Mouse (Mus musculus): ENCODE measurements around the gene Ift80. TPM values are rescaled to one million over a fixed set of nuclear protein-coding genes. Genes with fewer than 3 reads are reported as not detected.
A peak's percentile ranks its signal among the peaks of the same experiment; 100 is the strongest.
"Not testable (repeated sequence)": the region's sequence is repeated elsewhere in the genome, so short reads cannot be mapped to it uniquely, and the experiment has no call there.

The Ift80 gene
- total and polyA plus RNA-seq, 3 experiments, result 0.56 to 66.1 (median 17.6) TPM

- DNase-seq (ENCODE audit: low spot score) (no peak), ATAC-seq (ENCODE audit: extremely low read depth, insufficient number of reproducible peaks, low FRiP score, poor library complexity, severe bottlenecking) (no peak)
- Histone ChIP-seq H3K4me1 (ENCODE audit: insufficient read depth, low read depth, low read length) (peaks cover 4% of the 10 kb centered on the region; the same call in 1 of the 2 replicates), H3K27me3 (ENCODE audit: insufficient read depth, low read length) (no peaks in the 10 kb centered on the region), H3K9me3 (replicated peaks) (no peaks in the 10 kb centered on the region), H3K4me3 (ENCODE audit: low read depth, low read length) (no peak overlapping the region), H3K36me3 (replicated peaks) (peaks cover 89% of the 10 kb centered on the region)
- no peak for TF ChIP-seq CTCF (IDR thresholded peaks at IDR 0.05; ENCODE audit: low read depth, low read length)
- TF ChIP-seq GATA2 (IDR thresholded peaks at IDR 0.05; ENCODE audit: borderline replicate concordance, low read depth, low read length), result no peak
- TF ChIP-seq GATA1 (IDR thresholded peaks at IDR 0.05; ENCODE audit: borderline replicate concordance, low read length), result no peak
- no peak for TF ChIP-seq POLR2AphosphoS5 (IDR thresholded peaks at IDR 0.05; ENCODE audit: insufficient replicate concordance, low read depth, low read length)
- no peak for TF ChIP-seq TAL1 (conservative IDR thresholded peaks at IDR 0.05; ENCODE audit: low read depth, low read length)
These were observed 16.4 kb upstream of the Ift80 start for GRCm38 (mm10) chr3:69020764-69021163.

DNA sequence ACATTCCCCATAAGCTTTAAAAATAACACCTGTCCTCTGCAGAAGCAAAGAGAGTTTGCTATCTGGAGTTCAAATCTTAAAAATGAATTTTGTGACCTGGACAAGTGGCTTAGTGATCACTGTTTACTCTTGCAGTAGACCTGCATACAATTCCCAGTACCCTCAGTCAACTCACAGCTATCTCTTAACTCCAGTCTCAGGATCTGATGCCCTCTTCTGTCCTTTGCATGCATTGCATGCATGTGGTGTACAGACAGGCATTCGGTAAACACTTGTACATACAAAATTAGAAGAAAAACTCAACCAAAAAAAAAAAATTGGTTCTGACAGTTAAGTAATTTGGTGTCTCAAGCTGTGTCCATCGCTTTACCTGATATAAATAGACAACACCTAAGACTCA lies 15.9 kb upstream of the Ift80 start:
- no peak for DNase-seq (ENCODE audit: low spot score)
- 0 out of 2 replicates have a peak, but pooled peaks have one; percentile 8 for ATAC-seq (ENCODE audit: extremely low read depth, insufficient number of reproducible peaks, low FRiP score, poor library complexity, severe bottlenecking)

GRCm38 (mm10) chr3:69018635-69019034 lies 14.3 kb upstream of the Ift80 start:
- DNase-seq (ENCODE audit: low spot score); ATAC-seq (ENCODE audit: extremely low read depth, insufficient number of reproducible peaks, low FRiP score, poor library complexity, severe bottlenecking); H3K4me1 ChIP-seq (ENCODE audit: insufficient read depth, low read depth, low read length); H3K27me3 ChIP-seq (ENCODE audit: insufficient read depth, low read length); H3K9me3 ChIP-seq (replicated peaks); H3K4me3 ChIP-seq (ENCODE audit: low read depth, low read length): not testable (repeated sequence)
- H3K36me3 ChIP-seq (replicated peaks), result peaks cover 85% of the 10 kb centered on the region

More for the DNA sequence above, 15.9 kb upstream of the Ift80 start:
- no peaks in the 10 kb centered on the region for H3K27me3 ChIP-seq (ENCODE audit: insufficient read depth, low read length)
- H3K4me1 ChIP-seq (ENCODE audit: insufficient read depth, low read depth, low read length), result peaks cover 4% of the 10 kb centered on the region; the same call in 1 of the 2 replicates
- H3K4me3 ChIP-seq (ENCODE audit: low read depth, low read length), result no peak overlapping the region
- peaks cover 85% of the 10 kb centered on the region for H3K36me3 ChIP-seq (replicated peaks)
- TF ChIP-seq CTCF (IDR thresholded peaks at IDR 0.05; ENCODE audit: low read depth, low read length), result 0 out of 2 replicates have a peak, but pooled peaks have one; percentile 3
- TF ChIP-seq GATA1 (IDR thresholded peaks at IDR 0.05; ENCODE audit: borderline replicate concordance, low read length), result no peak
- no peaks in the 10 kb centered on the region for H3K9me3 ChIP-seq (replicated peaks)

DNA sequence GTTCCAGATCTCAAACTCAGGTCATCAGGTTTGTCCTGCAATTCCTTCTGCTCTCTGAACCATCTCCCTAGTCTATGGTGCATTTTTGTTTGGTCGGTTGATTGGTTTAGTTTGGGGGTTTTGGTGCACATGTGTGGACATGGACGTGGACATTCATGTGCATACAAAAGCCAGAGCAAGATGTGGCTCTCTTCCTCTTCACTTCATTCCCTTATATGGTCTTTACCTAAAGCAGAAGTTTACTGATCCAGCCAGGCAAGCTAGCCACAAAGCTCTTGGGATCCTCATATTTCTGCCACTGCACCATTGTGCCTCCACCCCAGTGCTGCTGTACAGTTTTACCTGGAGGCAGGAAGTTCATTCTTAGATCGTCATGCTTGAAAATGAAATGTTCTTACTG lies 12.8 kb upstream of the Ift80 start:
- H3K27me3 ChIP-seq (ENCODE audit: insufficient read depth, low read length), result no peaks in the 10 kb centered on the region
- peaks cover 85% of the 10 kb centered on the region for H3K36me3 ChIP-seq (replicated peaks)
- TF ChIP-seq GATA1 (IDR thresholded peaks at IDR 0.05; ENCODE audit: borderline replicate concordance, low read length) (no peak), TAL1 (conservative IDR thresholded peaks at IDR 0.05; ENCODE audit: low read depth, low read length) (no peak), GATA2 (IDR thresholded peaks at IDR 0.05; ENCODE audit: borderline replicate concordance, low read depth, low read length) (no peak), CTCF (IDR thresholded peaks at IDR 0.05; ENCODE audit: low read depth, low read length) (no peak), POLR2AphosphoS5 (IDR thresholded peaks at IDR 0.05; ENCODE audit: insufficient replicate concordance, low read depth, low read length) (no peak)
- no peaks in the 10 kb centered on the region for H3K9me3 ChIP-seq (replicated peaks)
- ATAC-seq (ENCODE audit: extremely low read depth, insufficient number of reproducible peaks, low FRiP score, poor library complexity, severe bottlenecking) (no peak), DNase-seq (ENCODE audit: low spot score) (no peak)
- peaks cover 7% of the 10 kb centered on the region for H3K4me1 ChIP-seq (ENCODE audit: insufficient read depth, low read depth, low read length)
- H3K4me3 ChIP-seq (ENCODE audit: low read depth, low read length), result no peak overlapping the region

DNA sequence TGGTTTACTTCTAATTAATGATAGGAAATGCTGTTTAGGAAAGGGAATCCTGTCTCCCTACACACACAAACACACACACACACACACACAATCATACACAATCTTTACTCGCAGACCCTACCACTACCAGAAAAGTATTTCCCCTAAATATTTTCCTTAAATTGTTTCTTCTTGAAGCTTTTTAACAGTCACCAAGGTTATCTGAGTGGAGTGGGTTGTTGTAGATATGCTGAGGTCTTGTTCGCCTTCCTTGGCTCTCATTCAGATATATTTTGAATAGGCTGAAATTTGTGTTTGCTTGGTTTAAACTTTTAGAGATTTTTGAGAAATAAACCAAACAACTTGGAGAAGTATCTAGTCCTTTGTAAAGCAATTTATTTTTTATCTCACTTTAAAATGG lies 4.5 kb upstream of the Ift80 start:
- no peaks in the 10 kb centered on the region for H3K27me3 ChIP-seq (ENCODE audit: insufficient read depth, low read length)
- no peaks in the 10 kb centered on the region for H3K9me3 ChIP-seq (replicated peaks)
- DNase-seq (ENCODE audit: low spot score) (no peak), ATAC-seq (ENCODE audit: extremely low read depth, insufficient number of reproducible peaks, low FRiP score, poor library complexity, severe bottlenecking) (no peak)
- peaks cover 40% of the 10 kb centered on the region for H3K36me3 ChIP-seq (replicated peaks)
- H3K4me3 ChIP-seq (ENCODE audit: low read depth, low read length), result no peak overlapping the region; the same call in 1 of the 2 replicates
- H3K4me1 ChIP-seq (ENCODE audit: insufficient read depth, low read depth, low read length), result peaks cover 10% of the 10 kb centered on the region
- TF ChIP-seq GATA2 (IDR thresholded peaks at IDR 0.05; ENCODE audit: borderline replicate concordance, low read depth, low read length) (no peak), TAL1 (conservative IDR thresholded peaks at IDR 0.05; ENCODE audit: low read depth, low read length) (no peak), POLR2AphosphoS5 (IDR thresholded peaks at IDR 0.05; ENCODE audit: insufficient replicate concordance, low read depth, low read length) (no peak), GATA1 (IDR thresholded peaks at IDR 0.05; ENCODE audit: borderline replicate concordance, low read length) (no peak), CTCF (IDR thresholded peaks at IDR 0.05; ENCODE audit: low read depth, low read length) (no peak)

DNA sequence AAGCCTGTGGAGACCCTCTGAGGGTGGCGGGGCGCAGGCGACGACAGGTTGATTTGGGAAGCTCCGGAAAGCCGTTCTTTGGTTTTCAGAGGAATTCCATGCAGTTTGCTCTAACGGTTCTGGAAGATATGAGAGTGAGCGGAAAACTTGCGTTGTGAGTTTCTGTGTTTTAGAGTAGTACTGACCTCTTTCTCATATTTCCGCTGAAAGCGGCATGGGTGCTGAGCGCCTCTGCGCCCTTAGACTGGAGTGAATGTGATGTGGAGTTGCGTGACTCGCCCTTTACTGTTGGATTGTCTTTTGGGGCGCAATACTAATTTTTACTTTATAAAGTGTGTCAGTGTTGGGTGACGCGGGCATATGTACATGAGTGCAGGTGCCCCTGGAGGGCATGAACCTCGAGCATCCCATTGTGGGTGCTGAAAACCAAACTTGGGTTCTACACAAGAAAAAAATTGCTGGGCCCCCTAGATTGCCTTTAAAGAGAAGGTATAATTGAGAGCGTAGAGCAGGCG lies 1.9 kb upstream of the Ift80 start:
- H3K4me1 ChIP-seq (ENCODE audit: insufficient read depth, low read depth, low read length), result peaks cover 5% of the 10 kb centered on the region
- H3K27me3 ChIP-seq (ENCODE audit: insufficient read depth, low read length), result no peaks in the 10 kb centered on the region
- DNase-seq (ENCODE audit: low spot score) (no peak), ATAC-seq (ENCODE audit: extremely low read depth, insufficient number of reproducible peaks, low FRiP score, poor library complexity, severe bottlenecking) (no peak)
- peak overlapping the region; percentile 98 for H3K4me3 ChIP-seq (ENCODE audit: low read depth, low read length)
- H3K9me3 ChIP-seq (replicated peaks), result 0 out of 2 replicates have a peak, but pooled peaks cover 2% of the 10 kb centered on the region
- peaks cover 25% of the 10 kb centered on the region for H3K36me3 ChIP-seq (replicated peaks)
- TF ChIP-seq GATA2 (IDR thresholded peaks at IDR 0.05; ENCODE audit: borderline replicate concordance, low read depth, low read length) (no peak), GATA1 (IDR thresholded peaks at IDR 0.05; ENCODE audit: borderline replicate concordance, low read length) (no peak), TAL1 (conservative IDR thresholded peaks at IDR 0.05; ENCODE audit: low read depth, low read length) (no peak), CTCF (IDR thresholded peaks at IDR 0.05; ENCODE audit: low read depth, low read length) (no peak), POLR2AphosphoS5 (IDR thresholded peaks at IDR 0.05; ENCODE audit: insufficient replicate concordance, low read depth, low read length) (no peak)

All from G1E (cell line).